Mouse (Mus musculus): ENCODE measurements around the gene Cdk9.

- TF ChIP-seq CTCF (IDR thresholded peaks at IDR 0.05): no peak
- no peak for TF ChIP-seq EP300 (IDR thresholded peaks at IDR 0.05)
Observed at GRCm38 (mm10) chr2:32712586-32712933, 316 bp downstream of the Cdk9 start.

Data from lung, postnatal 0 days (tissue).